Mouse (Mus musculus): ENCODE data around the gene Pros1. TPM values are rescaled to one million over a fixed set of nuclear protein-coding genes. Genes with fewer than 3 reads are reported as not detected.

Gene Pros1
- polyA plus RNA-seq, 1 experiment from 2014 or later: 15.8 TPM

DNA sequence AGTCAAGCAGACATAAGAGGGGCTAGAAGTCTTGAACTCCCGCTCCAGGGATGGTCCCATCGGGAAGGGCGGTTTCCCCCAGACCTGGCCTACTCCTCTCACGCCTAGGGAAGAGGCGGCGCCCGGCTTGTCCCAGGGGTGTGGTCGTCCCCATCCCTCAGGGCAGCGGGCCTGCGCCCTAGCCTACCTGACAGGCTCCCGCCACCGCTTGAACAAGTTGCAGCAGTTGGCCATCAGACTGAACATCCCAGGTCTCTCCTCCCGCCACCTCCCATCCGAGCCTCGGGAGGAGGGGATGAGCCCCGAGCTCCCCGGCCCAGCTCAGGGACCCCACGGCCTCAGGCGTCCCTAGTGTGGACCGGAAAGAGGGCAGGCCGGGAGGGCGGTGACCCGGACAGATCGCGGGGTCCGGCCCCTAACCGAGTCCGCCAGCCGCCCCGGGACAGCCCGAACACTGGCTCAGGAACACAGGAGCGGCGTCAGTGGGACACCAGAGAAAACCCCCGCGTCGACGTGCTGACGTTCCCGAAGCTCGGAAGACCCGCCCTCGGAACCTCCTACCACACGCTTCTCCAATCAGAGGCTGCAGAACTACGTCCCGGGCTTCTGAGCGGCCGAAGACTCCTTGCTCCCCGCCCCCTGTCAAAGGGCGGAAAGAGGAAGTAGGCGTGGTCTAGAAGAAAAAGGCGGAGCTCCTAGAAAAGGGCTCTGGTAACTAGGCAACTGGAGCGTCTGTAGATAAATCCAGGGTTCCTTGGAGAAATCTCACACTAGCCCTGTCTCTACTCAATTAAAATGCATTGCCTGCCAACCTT, 7.4 kb upstream of the Pros1 start, which contains the start of gene Arl13b:
TSS of gene Arl13b (minus strand) at position 543 of the 815 bp plus-strand sequence.
- WGBS: under 1% methylated on average over 52 of the region's 52 CpGs

GRCm38 (mm10) chr16:62852464-62853252, 1.4 kb upstream of the Pros1 start:
- peaks cover 11% of the 10 kb centered on the region for H3K4me1 ChIP-seq
- 85% methylated on average over 3 of the region's 3 CpGs for WGBS
- no peaks in the 10 kb centered on the region for H3K27me3 ChIP-seq (ENCODE audit: low read depth, poor library complexity, severe bottlenecking)
- no peaks in the 10 kb centered on the region for H3K9me3 ChIP-seq (replicated peaks)
- DNase-seq (ENCODE audit: low spot score): no peak
- no peak overlapping the region for H3K27ac ChIP-seq
- H3K36me3 ChIP-seq: no peaks in the 10 kb centered on the region
- no peak overlapping the region for H3K4me3 ChIP-seq

More for the DNA sequence above, 7.4 kb upstream of the Pros1 start, which contains the start of gene Arl13b:
- peak; percentile 90 for DNase-seq (ENCODE audit: low spot score)
- Histone ChIP-seq H3K4me1 (peaks cover 17% of the 10 kb centered on the region; the same call in 1 of the 2 replicates), H3K9me3 (replicated peaks) (no peaks in the 10 kb centered on the region), H3K27me3 (ENCODE audit: low read depth, poor library complexity, severe bottlenecking) (no peaks in the 10 kb centered on the region), H3K36me3 (no peaks in the 10 kb centered on the region), H3K4me3 (peak within 1 kb of the TSS; percentile 90), H3K27ac (peak within 1 kb of the TSS; percentile 88)

DNA sequence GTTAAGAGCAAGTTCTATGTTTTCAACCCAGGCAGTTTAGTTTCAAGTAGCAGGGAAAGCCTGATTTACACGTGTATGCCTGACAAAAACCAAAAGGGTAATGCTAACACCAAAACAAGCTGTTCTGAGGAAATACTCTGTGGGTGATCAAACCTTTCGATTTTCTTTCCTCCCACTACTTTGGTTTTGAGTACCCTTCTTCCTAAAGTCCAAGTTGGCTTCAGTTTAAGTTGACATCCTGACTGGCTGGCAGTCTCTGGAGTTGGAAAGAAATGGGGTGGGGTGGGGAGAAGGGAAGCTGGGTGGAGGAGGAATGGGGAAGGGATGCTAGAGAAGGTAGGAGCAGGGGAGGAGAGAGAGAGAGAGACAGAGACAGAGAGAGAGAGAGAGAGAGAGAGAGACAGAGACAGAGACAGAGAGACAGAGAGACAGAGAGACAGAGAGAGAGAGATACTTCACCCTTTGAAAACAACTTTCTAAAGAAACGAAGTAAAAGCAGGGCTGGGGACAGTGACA, 438 bp upstream of the Pros1 start:
- H3K9me3 ChIP-seq (replicated peaks): no peaks in the 10 kb centered on the region
- WGBS: 18% methylated on average over 3 of the region's 3 CpGs
- no peak for DNase-seq (ENCODE audit: low spot score)
- no peaks in the 10 kb centered on the region for H3K36me3 ChIP-seq
- peak overlapping the region; percentile 66 for H3K4me3 ChIP-seq
- H3K27me3 ChIP-seq (ENCODE audit: low read depth, poor library complexity, severe bottlenecking): no peaks in the 10 kb centered on the region
- peaks cover 11% of the 10 kb centered on the region for H3K4me1 ChIP-seq
- H3K27ac ChIP-seq: peak overlapping the region; percentile 90

DNA sequence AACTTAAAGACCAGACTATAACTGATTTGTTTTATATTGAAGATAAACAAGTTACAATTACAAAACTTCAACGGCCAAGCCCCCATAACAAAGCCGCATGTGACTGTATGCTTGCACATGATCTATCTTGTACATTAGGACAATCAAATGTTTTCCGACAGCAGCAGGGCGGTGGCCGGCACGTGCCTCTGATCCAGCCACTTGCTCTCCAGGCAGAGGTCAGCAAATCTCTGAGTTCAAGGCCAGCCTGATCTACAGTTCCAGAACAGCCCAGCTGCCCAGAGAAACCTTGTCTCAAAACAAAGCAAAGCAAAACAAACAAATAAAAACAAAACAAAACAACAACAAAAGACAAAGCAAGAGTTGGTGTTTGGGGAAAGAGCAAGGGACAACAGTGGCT, 1.3 kb downstream of the Pros1 start:
- H3K4me3 ChIP-seq: no peak overlapping the region
- H3K36me3 ChIP-seq: no peaks in the 10 kb centered on the region
- no peak for DNase-seq (ENCODE audit: low spot score)
- WGBS: 80% methylated on average over 6 of the region's 6 CpGs
- H3K9me3 ChIP-seq (replicated peaks): no peaks in the 10 kb centered on the region
- H3K27me3 ChIP-seq (ENCODE audit: low read depth, poor library complexity, severe bottlenecking): no peaks in the 10 kb centered on the region
- peaks cover 11% of the 10 kb centered on the region for H3K4me1 ChIP-seq
- H3K27ac ChIP-seq: no peak overlapping the region

DNA sequence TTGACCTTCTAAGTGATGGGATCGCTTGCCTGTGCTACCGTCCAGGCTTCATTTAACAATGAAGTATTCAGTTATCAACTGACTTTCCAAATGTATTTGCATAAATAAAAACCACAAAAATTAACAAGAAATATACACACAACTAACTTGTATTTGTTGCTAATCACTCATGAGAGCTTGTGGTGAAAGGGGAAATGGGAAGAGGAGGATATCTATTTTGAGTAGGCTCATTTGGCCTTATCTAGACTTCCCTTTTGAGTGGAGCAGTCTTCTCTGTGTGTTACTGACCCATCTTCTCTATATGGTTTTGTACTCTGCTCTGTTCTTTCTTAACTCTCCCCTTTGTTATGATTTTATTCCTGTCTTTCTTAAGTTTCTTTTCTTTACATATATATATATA, 2.2 kb downstream of the Pros1 start:
- no peak overlapping the region for H3K27ac ChIP-seq
- H3K36me3 ChIP-seq: no peaks in the 10 kb centered on the region
- H3K4me3 ChIP-seq: no peak overlapping the region
- H3K9me3 ChIP-seq (replicated peaks): no peaks in the 10 kb centered on the region
- peaks cover 11% of the 10 kb centered on the region for H3K4me1 ChIP-seq
- no peak for DNase-seq (ENCODE audit: low spot score)
- WGBS: 91% methylated on average over 2 of the region's 2 CpGs
- H3K27me3 ChIP-seq (ENCODE audit: low read depth, poor library complexity, severe bottlenecking): no peaks in the 10 kb centered on the region

DNA sequence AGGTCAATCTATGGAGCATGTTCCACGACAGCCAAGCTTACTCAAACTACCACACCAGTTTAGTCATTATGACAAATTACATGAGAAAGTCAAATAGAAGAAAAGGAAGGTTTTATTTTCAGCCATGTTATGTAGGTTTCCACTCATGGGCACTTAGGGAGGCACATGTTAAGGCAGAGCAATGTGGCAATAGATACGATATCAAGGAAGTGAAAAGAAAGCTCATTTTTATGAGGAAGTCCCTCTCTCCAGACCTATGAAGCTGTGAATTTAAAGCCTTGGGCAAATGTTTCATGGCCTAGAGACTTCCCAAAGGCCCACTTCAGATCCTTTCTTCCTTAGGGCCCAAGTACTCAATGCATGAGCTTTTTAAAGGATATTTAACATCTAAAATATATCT, 3.4 kb downstream of the Pros1 start:
- no peak overlapping the region for H3K27ac ChIP-seq
- no peak for DNase-seq (ENCODE audit: low spot score)
- H3K36me3 ChIP-seq: no peaks in the 10 kb centered on the region
- H3K4me3 ChIP-seq: no peak overlapping the region
- WGBS: 96% methylated on average over 2 of the region's 2 CpGs
- no peaks in the 10 kb centered on the region for H3K27me3 ChIP-seq (ENCODE audit: low read depth, poor library complexity, severe bottlenecking)
- H3K9me3 ChIP-seq (replicated peaks): no peaks in the 10 kb centered on the region
- H3K4me1 ChIP-seq: peaks cover 11% of the 10 kb centered on the region

DNA sequence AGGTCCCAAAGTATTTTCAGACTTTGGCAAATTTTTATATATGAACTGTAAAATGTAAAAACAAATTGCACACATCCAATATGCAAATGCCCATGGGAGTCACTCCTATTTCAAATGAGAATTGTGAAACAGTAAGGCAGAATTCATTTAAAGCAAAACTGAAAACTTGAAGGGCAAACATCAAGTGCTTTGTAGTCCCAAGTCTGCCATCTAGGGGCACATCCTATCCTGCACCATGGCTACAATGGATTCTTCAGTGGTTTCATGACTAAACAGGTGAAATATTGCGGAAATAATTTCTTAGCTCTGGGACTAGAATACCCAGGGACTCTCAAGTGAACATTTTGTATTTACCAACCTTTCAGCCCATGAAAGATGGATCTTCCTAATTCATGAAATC, 3.9 kb downstream of the Pros1 start:
- Histone ChIP-seq H3K36me3 (no peaks in the 10 kb centered on the region), H3K9me3 (replicated peaks) (no peaks in the 10 kb centered on the region), H3K4me3 (no peak overlapping the region), H3K27ac (no peak overlapping the region), H3K4me1 (peaks cover 11% of the 10 kb centered on the region), H3K27me3 (ENCODE audit: low read depth, poor library complexity, severe bottlenecking) (no peaks in the 10 kb centered on the region)
- WGBS: 98% methylated on average over 1 of the region's 1 CpGs
- no peak for DNase-seq (ENCODE audit: low spot score)

DNA sequence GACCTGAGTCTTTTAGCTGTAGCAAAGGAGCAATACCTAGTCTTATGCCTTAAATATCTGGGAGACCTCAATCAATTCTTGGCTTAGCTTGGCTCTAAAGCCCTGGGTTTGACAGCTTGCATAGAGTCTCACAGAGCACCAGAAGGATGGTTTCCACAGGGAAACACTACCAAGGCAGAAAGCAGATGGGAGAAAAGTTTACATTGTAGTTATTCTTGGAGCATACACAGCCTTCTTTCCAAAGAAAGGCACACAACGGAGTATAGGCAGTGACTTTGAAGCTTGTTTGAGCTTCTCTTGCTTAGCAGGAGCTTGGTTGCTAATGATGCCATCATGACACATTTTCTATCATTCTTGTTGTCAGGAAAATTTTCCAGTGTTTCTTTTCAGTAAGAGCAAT, 6.0 kb downstream of the Pros1 start:
- Histone ChIP-seq H3K27me3 (ENCODE audit: low read depth, poor library complexity, severe bottlenecking) (no peaks in the 10 kb centered on the region), H3K4me3 (no peak overlapping the region), H3K36me3 (no peaks in the 10 kb centered on the region), H3K27ac (no peak overlapping the region), H3K9me3 (replicated peaks) (no peaks in the 10 kb centered on the region), H3K4me1 (peaks cover 3% of the 10 kb centered on the region; the same call in 1 of the 2 replicates)
- no peak for DNase-seq (ENCODE audit: low spot score)
- 93% methylated on average over 1 of the region's 1 CpGs for WGBS

DNA sequence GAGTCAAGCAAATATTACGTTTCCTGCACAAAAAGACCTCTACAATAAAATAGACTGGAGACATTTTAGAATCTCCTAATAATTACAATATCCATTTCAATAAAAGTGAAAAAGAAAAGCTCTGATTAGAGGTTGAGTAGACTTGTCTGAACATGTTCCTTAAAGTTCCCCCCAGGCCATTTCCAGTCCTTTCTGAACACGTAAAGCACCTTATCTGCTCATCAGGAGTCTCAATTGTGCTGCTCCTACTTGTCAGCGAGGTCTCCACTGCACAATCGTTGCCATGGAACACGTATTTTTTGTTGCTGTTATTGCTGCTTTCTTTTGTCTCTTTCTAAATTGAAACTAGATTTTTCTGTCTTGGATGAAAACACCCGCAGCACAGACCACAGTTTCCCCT, 7.3 kb downstream of the Pros1 start:
- DNase-seq (ENCODE audit: low spot score): no peak
- H3K9me3 ChIP-seq (replicated peaks): no peaks in the 10 kb centered on the region
- no peak overlapping the region for H3K4me3 ChIP-seq
- no peak overlapping the region for H3K27ac ChIP-seq
- no peaks in the 10 kb centered on the region for H3K4me1 ChIP-seq
- no peaks in the 10 kb centered on the region for H3K27me3 ChIP-seq (ENCODE audit: low read depth, poor library complexity, severe bottlenecking)
- WGBS: 81% methylated on average over 6 of the region's 6 CpGs
- no peaks in the 10 kb centered on the region for H3K36me3 ChIP-seq

DNA sequence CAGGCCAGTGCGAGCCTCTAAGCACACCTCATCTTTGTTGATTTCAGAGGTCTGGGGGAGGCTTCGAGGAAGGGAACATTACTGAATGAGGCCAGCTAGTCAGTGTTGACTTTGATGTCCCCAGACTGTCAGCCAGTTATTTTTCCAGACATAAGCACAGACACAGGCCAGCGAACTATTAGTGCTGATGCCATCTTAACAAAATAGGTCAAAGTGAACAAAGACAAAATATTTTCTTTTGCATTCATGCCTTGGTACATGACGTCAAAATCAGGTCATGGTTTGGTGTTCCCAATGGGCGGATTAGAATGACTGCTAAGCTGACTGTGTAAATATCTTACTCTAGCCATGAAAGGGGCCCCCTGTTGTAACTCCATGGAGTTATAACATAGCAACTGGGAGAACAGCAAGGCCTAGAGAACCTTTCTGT, 18.6 kb downstream of the Pros1 start:
- Histone ChIP-seq H3K27me3 (ENCODE audit: low read depth, poor library complexity, severe bottlenecking) (no peaks in the 10 kb centered on the region), H3K27ac (peak overlapping the region; percentile 36), H3K4me1 (peaks cover 10% of the 10 kb centered on the region), H3K4me3 (no peak overlapping the region), H3K9me3 (replicated peaks) (no peaks in the 10 kb centered on the region), H3K36me3 (no peaks in the 10 kb centered on the region)
- WGBS: 51% methylated on average over 5 of the region's 5 CpGs
- no peak for DNase-seq (ENCODE audit: low spot score)

GRCm38 (mm10) chr16:62873180-62873579, 19.1 kb downstream of the Pros1 start:
- DNase-seq (ENCODE audit: low spot score): no peak
- 7% methylated on average over 4 of the region's 4 CpGs for WGBS
- H3K4me1 ChIP-seq: peaks cover 10% of the 10 kb centered on the region
- H3K9me3 ChIP-seq (replicated peaks): no peaks in the 10 kb centered on the region
- H3K36me3 ChIP-seq: no peaks in the 10 kb centered on the region
- H3K27ac ChIP-seq: peak overlapping the region; percentile 36; the same call in 1 of the 2 replicates
- no peak overlapping the region for H3K4me3 ChIP-seq
- no peaks in the 10 kb centered on the region for H3K27me3 ChIP-seq (ENCODE audit: low read depth, poor library complexity, severe bottlenecking)

GRCm38 (mm10) chr16:62874065-62874464, 20.0 kb downstream of the Pros1 start:
- no peak overlapping the region for H3K4me3 ChIP-seq
- no peaks in the 10 kb centered on the region for H3K27me3 ChIP-seq (ENCODE audit: low read depth, poor library complexity, severe bottlenecking)
- H3K9me3 ChIP-seq (replicated peaks): no peaks in the 10 kb centered on the region
- no peaks in the 10 kb centered on the region for H3K36me3 ChIP-seq
- 93% methylated on average over 6 of the region's 6 CpGs for WGBS
- no peak overlapping the region for H3K27ac ChIP-seq
- H3K4me1 ChIP-seq: peaks cover 10% of the 10 kb centered on the region
- DNase-seq (ENCODE audit: low spot score): no peak

DNA sequence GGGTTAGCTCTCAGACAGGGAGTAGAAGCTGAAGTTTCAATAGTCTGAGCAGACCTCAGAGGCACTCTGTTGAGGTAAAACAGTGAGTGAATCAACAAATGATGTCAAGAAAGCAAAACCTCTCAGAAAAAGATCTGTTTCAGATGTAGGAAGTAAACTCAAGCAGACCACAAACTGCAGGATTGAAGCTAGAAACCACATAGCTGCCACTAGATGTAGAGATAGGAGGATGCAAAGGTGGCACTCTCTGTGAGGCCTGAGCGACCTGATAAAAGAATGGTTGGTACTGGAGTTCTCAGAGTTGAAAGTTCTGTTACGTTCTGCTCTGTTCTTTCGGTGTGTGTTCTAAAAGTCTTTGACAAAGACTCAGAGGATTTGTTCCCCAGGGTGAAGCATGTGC, 41.7 kb downstream of the Pros1 start:
- Histone ChIP-seq H3K27ac (no peak overlapping the region), H3K4me3 (no peak overlapping the region), H3K27me3 (ENCODE audit: low read depth, poor library complexity, severe bottlenecking) (no peaks in the 10 kb centered on the region), H3K4me1 (no peaks in the 10 kb centered on the region), H3K36me3 (no peaks in the 10 kb centered on the region), H3K9me3 (replicated peaks) (no peaks in the 10 kb centered on the region)
- 91% methylated on average over 3 of the region's 3 CpGs for WGBS
- no peak for DNase-seq (ENCODE audit: low spot score)
